Mouse (Mus musculus): Measurements from ENCODE around the gene Gm21836.
"Not testable (repeated sequence)": the region's sequence is repeated elsewhere in the genome, so short reads cannot be mapped to it uniquely, and the experiment has no call there.

Gm21836 gene

GRCm38 (mm10) chr9:124493693-124494092, at the start of gene Gm21836:
Gene Gm21836 (minus strand): TSS chr9:124493793.
- DNase-seq (ENCODE audit: low read depth, low spot score), result not testable (repeated sequence)

GRCm38 (mm10) chr9:124480361-124480980, 13.1 kb downstream of the Gm21836 start:
- DNase-seq (ENCODE audit: low read depth, low spot score), result not testable (repeated sequence)

- no peak for DNase-seq (ENCODE audit: low read depth, low spot score)
Observed at GRCm38 (mm10) chr9:124478081-124478480, 15.5 kb downstream of the Gm21836 start.

- no peak for DNase-seq (ENCODE audit: low read depth, low spot score)
Observed at GRCm38 (mm10) chr9:124476096-124476902, 17.3 kb downstream of the Gm21836 start, which contains the start of gene Ppp2r3d. Gene Ppp2r3d (minus strand): TSS chr9:124476898.

GRCm38 (mm10) chr9:124475689-124476088, 17.9 kb downstream of the Gm21836 start:
- DNase-seq (ENCODE audit: low read depth, low spot score), result no peak

GRCm38 (mm10) chr9:124456572-124456971, 37.0 kb downstream of the Gm21836 start:
- peak; percentile 14 for DNase-seq (ENCODE audit: low read depth, low spot score)
